ENCODE assay signal across 19 mouse cellular contexts in genomic region chr5:128580931-128581330, GRCm38 (mm10). TPM values are rescaled to one million over a fixed set of nuclear protein-coding genes. Genes with fewer than 3 reads are reported as not detected.
DNase-seq lines count a peak whose midpoint lies in the region; ATAC-seq and TF ChIP-seq lines count a peak whose summit lies in the region.
"Had no signal": no experiment of that assay in that cellular context is flagged by ENCODE, and none has a peak within 500 bp of the region (broad histone marks: within the 10 kb centered on the region; RNA-seq: fewer than 3 reads in every experiment).

No protein-coding gene starts in this region.

- H3K9ac ChIP-seq in lung, embryonic 14.5 days: no peak overlapping the region
- H3K9ac ChIP-seq in embryonic facial prominence, embryonic 13.5 days: no peak overlapping the region
- H3K9ac ChIP-seq in stomach, embryonic 15.5 days: no peak overlapping the region

- H3K4me2 ChIP-seq in lung, embryonic 14.5 days: no peak overlapping the region
- no peak overlapping the region for H3K4me2 ChIP-seq in embryonic facial prominence, embryonic 13.5 days
- no peak overlapping the region for H3K4me2 ChIP-seq in stomach, embryonic 15.5 days
- H3K4me2 ChIP-seq: heart, embryonic 11.5 days; neural tube, embryonic 13.5 days had no signal

- DNase-seq in lung, embryonic 14.5 days: no peak
- DNase-seq in lung, postnatal 25 days (ENCODE audit: low spot score): no peak
- peak; percentile 59 for DNase-seq in adrenal gland, postnatal 10 days
- no peak for DNase-seq in thymus, postnatal 14 days
- DNase-seq in right cerebral cortex, postnatal 10 days (ENCODE audit: low spot score in 2 of 2): no peak
- DNase-seq: cerebellum, adult 2 months; gastrocnemius, postnatal 36 days; heart, postnatal 14 days; kidney, adult 2 months; kidney, postnatal 14 days; liver; lung, adult 18-20 months had no signal

- no peak overlapping the region for H3K27ac ChIP-seq in lung, embryonic 14.5 days (ENCODE audit: low read depth)
- H3K27ac ChIP-seq in embryonic facial prominence, embryonic 13.5 days: peak overlapping the region; percentile 81
- peak overlapping the region; percentile 3; the same call in 1 of the 2 replicates for H3K27ac ChIP-seq in stomach, embryonic 15.5 days
- H3K27ac ChIP-seq: macrophage; neural tube, embryonic 13.5 days had no signal

- WGBS in lung, embryonic 14.5 days: 47% methylated on average over 4 of the region's 4 CpGs
- WGBS in embryonic facial prominence, embryonic 13.5 days: 53% methylated on average over 4 of the region's 4 CpGs
- 48% methylated on average over 4 of the region's 4 CpGs for WGBS in stomach, embryonic 15.5 days

- H3K4me1 ChIP-seq in lung, embryonic 14.5 days (ENCODE audit: insufficient read depth): peaks cover 4% of the 10 kb centered on the region; the same call in 1 of the 2 replicates
- peaks cover 35% of the 10 kb centered on the region for H3K4me1 ChIP-seq in embryonic facial prominence, embryonic 13.5 days
- H3K4me1 ChIP-seq in stomach, embryonic 15.5 days: peaks cover 23% of the 10 kb centered on the region

- no peak overlapping the region for H3K4me3 ChIP-seq in lung, embryonic 14.5 days (ENCODE audit: low read depth, low read length)
- H3K4me3 ChIP-seq in embryonic facial prominence, embryonic 13.5 days: no peak overlapping the region
- no peak overlapping the region for H3K4me3 ChIP-seq in stomach, embryonic 15.5 days (replicated peaks)
- H3K4me3 ChIP-seq: neural tube, embryonic 13.5 days had no signal

- ATAC-seq in lung, embryonic 14.5 days (ENCODE audit: insufficient read depth): 0 out of 2 replicates have a peak, but pooled peaks have one; percentile 3
- ATAC-seq in embryonic facial prominence, embryonic 13.5 days (ENCODE audit: insufficient number of reproducible peaks, insufficient read depth, low FRiP score, low TSS enrichment, low read depth): no peak
- no peak; the same call in 1 of the 2 replicates for ATAC-seq in stomach, embryonic 15.5 days (ENCODE audit: insufficient read depth, low FRiP score, low read depth)
- ATAC-seq: forebrain, embryonic 14.5 days; hindbrain, embryonic 16.5 days had no signal

- TF ChIP-seq CTCF in lung, embryonic 14.5 days (IDR thresholded peaks at IDR 0.05; ENCODE audit: low read depth): no peak

- no peaks in the 10 kb centered on the region for H3K36me3 ChIP-seq in lung, embryonic 14.5 days (ENCODE audit: insufficient read depth)
- H3K36me3 ChIP-seq in embryonic facial prominence, embryonic 13.5 days: 0 out of 2 replicates have a peak, but pooled peaks cover 6% of the 10 kb centered on the region
- H3K36me3 ChIP-seq in stomach, embryonic 15.5 days: no peaks in the 10 kb centered on the region
- H3K36me3 ChIP-seq: neural tube, embryonic 13.5 days had no signal

- H3K9me3 ChIP-seq in lung, embryonic 14.5 days (ENCODE audit: low read depth, low read length): no peaks in the 10 kb centered on the region
- no peaks in the 10 kb centered on the region for H3K9me3 ChIP-seq in embryonic facial prominence, embryonic 13.5 days
- H3K9me3 ChIP-seq in stomach, embryonic 15.5 days: no peaks in the 10 kb centered on the region
- H3K9me3 ChIP-seq: neural tube, embryonic 13.5 days had no signal

- H3K27me3 ChIP-seq in lung, embryonic 14.5 days (ENCODE audit: insufficient read depth, low read length): no peaks in the 10 kb centered on the region
- no peaks in the 10 kb centered on the region for H3K27me3 ChIP-seq in embryonic facial prominence, embryonic 13.5 days
- no peaks in the 10 kb centered on the region for H3K27me3 ChIP-seq in stomach, embryonic 15.5 days (replicated peaks)
- H3K27me3 ChIP-seq: neural tube, embryonic 13.5 days had no signal

RNA-seq across cellular contexts. Expression of gene Fzd10, which starts 19.7 kb away (rescaled TPM):
- 1.7 and 2.1 TPM in 2 replicates for polyA plus RNA-seq in lung, embryonic 14.5 days (2014; fragmentation: Nextera tagmentation; extraction: Ambion mirVana)
- 1 to 10 TPM in 1 of 2 experiments, under 1 TPM in 1; 0.51 to 2.2 TPM for total RNA-seq in adrenal gland, postnatal 10 days (2021)
- polyA plus RNA-seq in embryonic facial prominence, embryonic 13.5 days (2015; fragmentation: Nextera tagmentation; extraction: Ambion mirVana): 9.2 and 12.6 TPM in 2 replicates
- 0.95 and 1.8 TPM in 2 replicates for polyA plus RNA-seq in stomach, embryonic 15.5 days (2015; fragmentation: Nextera tagmentation; extraction: Ambion mirVana)
- polyA plus RNA-seq: macrophage had no signal
